Mouse (Mus musculus) cerebellum, adult 11 months (tissue): ENCODE data around the gene Elof1.
A peak's percentile ranks its signal among the peaks of the same experiment; 100 is the strongest.
"Not testable (repeated sequence)": the region's sequence is repeated elsewhere in the genome, so short reads cannot be mapped to it uniquely, and the experiment has no call there.

Experiments
- DNase-seq: peaks from one replicate; pipeline ENCODE4 v3.0.0; 2022

Gene Elof1

DNA sequence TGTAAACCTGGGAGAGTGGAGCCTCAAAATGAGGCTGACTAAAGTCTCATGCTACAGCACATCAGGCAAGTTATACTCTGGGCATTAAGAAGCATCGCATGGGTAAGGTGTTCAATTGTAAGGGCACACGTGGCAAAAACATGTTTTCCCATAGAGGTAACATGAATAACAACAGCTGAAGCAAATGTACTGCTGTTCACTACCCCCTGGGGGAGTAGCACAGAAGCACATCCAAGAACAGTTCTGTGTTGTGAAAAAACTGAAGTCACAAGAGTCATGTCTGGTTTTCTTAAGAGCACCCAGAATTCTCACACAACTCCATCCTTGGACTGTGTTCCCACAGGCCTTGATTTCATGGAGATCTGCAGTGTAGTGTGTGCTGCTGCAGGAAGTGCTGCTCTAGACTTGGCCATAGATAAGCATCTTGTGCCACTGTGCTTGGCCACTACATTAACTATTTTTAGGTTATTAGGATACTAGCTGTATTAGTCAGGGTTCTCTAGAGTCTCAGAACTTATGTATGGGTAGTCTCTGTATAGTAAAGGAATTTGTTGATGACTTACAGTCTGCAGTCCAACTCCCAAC is 29.8 kb downstream of the Elof1 start:
- DNase-seq: no peak

DNA sequence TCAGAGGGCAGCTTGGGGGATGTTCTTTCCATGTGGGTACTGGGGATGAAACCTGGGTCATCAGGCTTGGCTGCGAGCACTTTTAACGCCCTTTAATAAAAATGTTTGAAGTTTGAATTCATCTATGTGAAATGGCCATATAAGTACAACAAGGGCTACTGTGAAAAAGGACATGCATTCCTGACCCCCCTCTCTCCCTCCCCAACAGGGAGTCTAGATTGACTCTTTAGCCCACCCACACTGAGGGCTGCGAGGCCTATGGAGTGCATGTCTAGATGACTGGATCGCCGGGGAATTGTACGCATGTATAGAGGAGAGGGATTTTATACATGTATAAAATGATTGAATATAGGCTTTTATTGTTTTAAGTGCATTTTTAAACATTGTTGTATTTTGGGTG is 31.0 kb downstream of the Elof1 start:
- DNase-seq: no peak

DNA sequence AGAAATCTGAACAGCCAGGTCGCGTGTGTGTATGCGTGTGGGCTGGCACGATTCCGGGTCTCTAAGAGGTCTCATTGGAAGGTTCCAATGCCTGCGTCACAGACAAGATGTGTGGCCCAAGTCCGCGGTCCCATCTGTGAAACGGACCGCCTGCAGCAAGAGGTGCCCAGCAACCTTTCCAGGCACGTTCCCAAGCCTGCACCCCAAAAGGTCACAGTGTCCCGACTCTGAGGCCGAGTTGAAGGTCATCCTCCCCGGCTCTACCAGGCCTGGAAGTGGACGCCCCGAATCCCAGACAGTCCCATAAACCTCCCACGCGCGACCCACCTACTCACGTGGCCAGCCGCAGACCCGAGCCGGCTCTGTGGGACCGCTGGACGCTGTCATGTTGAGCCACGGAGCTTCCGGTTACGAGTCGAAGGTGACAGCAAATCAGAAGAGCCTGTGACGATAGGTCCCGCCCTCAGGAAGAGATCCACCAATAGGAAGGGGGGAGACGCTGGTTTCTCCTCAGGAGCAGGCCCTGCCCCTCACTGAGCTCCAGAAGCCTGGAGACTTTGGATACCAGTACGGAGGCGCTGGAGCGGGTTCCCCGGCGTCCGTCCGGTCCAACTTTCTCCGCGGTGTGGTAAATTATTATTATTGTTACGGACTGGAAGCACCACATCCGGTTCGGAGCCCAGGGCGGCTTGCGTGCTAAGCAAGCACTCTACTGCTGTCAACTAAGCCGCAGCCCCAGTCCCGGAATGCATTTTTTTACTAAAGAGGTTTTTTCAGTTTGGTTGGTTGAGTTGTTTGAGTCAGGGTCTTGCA is 31.7 kb downstream of the Elof1 start, which contains the start of gene Ecsit:
Ecsit (minus strand) TSS at position 417 of the 813 bp plus-strand sequence.
- DNase-seq: peak; percentile 93

DNA sequence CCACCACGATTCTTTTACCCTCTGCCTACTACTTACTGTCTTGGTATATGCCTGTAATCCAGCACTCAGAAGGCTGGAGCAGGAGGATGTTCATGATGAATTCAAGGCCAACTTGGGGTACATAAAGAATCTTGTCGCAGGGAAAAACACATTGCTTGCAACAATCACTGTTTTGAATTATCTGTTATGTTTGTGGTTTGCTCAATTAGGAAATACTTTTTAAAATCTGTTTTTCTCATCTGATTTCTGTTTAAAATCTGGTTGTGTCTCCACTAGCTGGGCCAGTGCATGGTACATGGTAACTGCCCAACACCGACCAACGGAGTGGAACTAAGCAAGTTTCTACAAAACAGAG is 32.3 kb downstream of the Elof1 start:
- DNase-seq: no peak

DNA sequence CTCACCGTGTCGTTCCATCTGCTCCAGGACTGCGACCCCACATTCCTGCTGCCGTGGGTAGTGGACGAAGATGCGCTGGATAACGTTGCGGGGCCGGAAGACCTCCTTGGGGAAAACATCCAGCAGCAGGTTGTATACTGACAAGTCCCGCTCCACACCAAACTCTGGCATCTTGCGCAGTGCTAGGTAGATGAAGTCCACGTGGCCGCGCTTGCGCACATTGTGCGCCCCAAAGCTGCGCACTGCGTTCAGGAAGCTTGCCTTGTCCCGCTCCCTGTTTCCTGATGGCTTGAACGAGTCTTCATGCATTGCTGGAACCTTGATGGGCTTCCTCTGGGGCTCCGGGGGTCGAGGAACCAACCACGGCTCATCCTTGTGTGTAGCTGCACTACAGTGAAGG is 40.7 kb downstream of the Elof1 start:
- DNase-seq: peak; percentile 14

DNA sequence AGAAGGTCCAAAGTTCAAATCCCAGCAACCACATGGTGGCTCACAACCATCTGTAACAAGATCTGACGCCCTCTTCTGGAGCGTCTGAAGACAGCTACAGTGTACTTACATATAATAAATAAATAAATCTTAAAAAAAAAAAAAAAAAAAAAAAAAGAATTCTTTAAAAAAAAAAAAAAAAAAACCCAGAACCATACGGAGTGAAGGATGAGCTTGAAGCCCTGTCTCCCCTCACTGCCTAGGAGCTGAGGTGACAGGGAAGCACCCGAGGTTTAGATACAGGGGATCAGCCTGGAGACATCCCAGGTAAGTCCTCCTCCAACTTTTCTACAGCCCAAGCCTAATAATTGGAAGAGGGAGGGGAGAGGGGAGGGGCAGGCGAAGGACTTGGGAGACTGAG is 41.2 kb downstream of the Elof1 start:
- DNase-seq: not testable (repeated sequence)

DNA sequence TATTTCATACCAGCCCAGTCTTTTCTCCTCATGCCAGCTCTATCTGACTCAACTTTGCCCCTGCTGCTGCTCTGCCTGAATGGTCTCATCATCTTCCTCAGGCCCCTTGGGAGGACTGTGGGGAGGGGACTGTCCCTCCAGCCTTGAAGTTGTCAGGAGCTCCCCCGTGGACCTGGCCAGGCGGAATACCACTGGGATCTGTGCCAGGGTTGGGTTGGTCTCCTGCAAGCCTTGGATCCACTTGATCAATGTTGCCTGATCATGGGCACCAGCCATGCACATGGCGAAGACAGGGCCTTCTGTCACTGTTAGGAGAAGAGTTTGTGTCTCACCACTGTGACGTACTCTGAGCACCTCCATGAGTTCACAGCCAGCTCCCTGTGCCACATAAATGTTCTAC is 44.7 kb downstream of the Elof1 start:
- peak; percentile 59 for DNase-seq

DNA sequence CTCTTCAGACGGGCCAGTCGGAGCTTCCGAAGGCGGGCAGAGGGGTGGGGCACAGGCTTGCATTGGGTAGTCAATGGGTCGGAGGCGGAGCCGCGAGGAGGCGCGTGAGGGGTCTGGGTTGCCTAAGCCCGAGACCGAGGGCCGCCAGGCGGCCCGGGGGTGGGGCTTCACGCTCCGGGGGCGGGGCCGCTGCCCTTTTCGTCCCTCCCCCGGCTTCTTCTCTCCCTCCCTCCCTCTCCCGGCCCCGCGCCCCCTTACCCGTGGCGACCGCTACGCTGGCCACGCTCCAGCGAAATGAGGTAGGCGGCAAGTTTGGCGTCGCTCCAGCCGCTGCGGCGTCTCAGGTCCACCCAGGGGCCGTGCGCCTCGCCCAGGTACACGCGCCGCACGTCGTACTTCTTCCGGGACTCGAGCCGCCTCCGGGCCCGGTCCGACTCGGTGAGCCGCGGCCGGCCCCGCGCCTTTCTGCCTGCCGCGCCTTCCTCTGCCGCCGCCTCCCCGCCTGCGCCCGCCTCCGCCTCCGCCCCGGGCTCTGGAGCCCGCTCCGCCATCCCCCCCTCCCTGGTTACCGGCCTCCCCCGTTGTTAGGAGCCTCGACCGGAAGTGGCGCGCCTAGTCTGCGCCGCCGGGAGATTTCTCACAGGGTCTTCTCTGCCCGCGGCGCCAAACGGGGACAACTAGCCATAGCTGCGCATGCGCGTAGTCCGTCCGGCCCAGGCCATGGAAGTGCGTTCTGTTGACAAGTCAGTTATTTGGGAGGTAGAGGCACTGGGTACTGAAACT is 46.0 kb downstream of the Elof1 start, which contains the start of the genes Gm49318 and Zfp653:
Gm49318 (minus strand) TSS at position 469 of the 783 bp plus-strand sequence.
Zfp653 (minus strand) TSS at position 586 of the 783 bp plus-strand sequence.
- DNase-seq: peak; percentile 97

DNA sequence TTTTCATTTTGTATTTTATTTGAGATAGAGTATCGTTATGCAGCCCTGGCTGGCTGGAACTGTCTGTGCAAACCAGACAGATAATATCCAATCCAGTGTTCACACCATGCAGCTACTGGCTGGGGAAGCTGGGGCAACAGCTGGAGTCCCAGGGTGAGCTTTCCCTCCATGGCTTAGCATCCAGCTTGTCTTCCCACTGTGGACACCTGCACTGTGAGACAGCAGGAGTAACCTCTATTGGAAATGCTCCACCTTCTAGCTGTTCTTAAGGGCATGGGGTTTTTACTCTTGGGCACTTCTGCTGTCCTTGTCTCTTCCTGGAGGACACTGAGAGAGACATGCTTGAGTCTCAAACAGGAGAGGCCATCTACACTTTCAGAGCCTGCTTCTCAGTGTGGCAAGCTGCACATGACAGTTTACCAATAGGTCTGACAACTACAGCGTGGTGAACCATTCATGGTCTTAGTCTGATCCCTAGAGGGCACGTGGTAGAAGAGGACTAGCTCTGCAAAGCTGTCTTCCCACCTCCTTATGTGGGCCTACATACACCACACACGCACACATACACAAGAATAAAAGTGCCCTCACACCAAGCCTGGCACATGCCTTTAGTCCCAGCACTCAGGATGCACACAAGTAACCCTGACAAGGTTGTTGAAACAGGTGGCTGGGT is 47.0 kb downstream of the Elof1 start:
- no peak for DNase-seq

DNA sequence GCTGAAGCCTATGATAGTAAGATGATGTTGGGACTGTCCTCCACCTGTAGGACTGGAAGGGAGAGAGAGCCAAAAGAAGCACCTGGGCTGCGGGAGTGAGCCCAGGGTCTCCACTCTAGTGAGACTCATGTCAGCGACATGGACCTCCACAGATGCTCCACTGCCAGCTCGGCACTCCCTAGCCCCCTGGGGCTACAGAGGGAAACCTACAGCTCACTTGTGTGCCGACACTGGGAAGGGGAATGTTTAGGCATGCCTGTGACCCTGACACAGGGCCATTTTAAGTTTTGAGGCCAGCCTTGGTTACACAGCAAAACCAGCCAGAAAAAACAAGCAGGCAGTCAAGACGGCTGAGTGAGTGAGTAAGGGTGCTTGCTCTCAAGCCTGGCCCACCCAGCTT is 49.8 kb downstream of the Elof1 start:
- no peak for DNase-seq

DNA sequence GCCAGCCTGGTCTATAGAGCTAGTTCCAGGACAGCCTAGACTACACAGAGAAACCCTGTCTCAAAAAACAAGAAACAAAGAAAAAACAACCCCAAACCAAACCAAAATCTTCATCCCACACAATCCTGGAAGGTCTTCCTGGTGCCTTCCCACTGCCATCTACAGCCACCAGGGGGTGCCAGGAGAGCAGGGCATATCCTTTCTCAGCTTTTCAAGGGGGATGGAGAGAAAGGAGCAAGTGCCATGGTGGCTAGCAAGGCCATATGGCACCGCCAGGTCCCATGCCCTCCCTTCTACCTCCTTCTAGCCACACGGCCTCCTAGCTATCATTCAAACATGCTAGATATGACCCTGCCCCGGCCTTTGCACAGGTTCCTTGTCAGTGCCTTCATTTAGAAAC is 50.5 kb downstream of the Elof1 start:
- DNase-seq: peak; percentile 52

DNA sequence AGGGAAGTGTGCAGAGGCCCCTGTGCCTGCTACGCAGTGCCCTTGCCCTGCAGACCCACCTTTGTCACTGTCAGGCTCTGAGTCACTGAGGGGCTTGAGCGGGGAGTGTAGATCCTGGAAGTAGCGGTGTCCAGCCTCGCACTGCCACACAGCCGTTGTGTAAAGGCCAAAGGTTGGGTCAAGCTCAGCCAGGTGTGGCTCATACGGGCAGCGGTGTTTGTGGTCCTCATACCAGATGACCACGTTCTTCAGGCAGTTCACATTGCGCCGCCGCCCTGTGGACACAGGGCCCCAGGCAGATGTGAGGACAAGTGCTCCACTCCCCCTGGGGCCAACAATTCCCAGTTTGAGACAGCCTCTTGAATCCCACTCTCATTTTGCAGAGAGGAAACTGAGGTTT is 51.3 kb downstream of the Elof1 start:
- no peak for DNase-seq

DNA sequence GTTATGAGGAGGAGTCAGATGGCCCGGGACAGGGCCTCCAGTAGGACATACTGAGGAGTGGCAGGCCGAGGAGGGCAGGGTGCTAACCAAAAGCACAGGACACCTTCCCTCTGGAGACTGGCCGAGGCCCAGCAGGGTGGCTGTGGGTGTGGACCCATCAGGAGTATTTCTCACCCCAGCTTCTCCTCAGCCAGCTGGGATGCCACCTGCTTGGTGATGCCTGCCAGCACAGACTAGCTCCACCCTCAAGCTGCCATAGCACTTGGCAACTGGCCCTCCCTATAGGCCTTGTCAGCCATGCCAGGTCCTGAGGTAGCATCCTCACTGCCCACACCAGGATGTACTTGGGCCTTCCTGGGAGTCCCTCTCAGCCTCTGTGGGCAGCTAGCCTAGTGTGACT is 52.6 kb downstream of the Elof1 start:
- peak; percentile 89 for DNase-seq
